Mouse (Mus musculus) neural tube, embryonic 15.5 days (tissue): ENCODE data around the gene Mc1r. TPM values are rescaled to one million over a fixed set of nuclear protein-coding genes. Genes with fewer than 3 reads are reported as not detected.
"Not testable (repeated sequence)": the region's sequence is repeated elsewhere in the genome, so short reads cannot be mapped to it uniquely, and the experiment has no call there.

Experiments
- ATAC-seq: fragments of 200-750 bp; cut with Nextera tagmentation; 2 replicates; pipeline ENCODE4 v1.8.0; 2017; ENCODE audit warnings: mild to moderate bottlenecking, moderate TSS enrichment, moderate library complexity; ENCODE audit not compliant: low FRiP score
- H3K27ac ChIP-seq: fragments of 300-500 bp; sonication (generic); replicated peaks from 2 replicates; pipeline ENCODE4 v1.5.1; 2015; ENCODE audit warnings: mild to moderate bottlenecking, inconsistent platforms
- H3K27me3 ChIP-seq: fragments of 300-500 bp; sonication (generic); replicated peaks from 2 replicates; pipeline ENCODE4 v1.6.1; 2015; ENCODE audit warnings: inconsistent platforms
- H3K36me3 ChIP-seq: fragments of 300-500 bp; sonication (generic); 2 replicates; pipeline ENCODE4 v1.6.1; 2015; ENCODE audit warnings: inconsistent platforms
- H3K4me1 ChIP-seq: fragments of 300-500 bp; sonication (generic); 2 replicates; pipeline ENCODE4 v1.6.1; 2015; ENCODE audit warnings: inconsistent platforms
- H3K4me2 ChIP-seq: fragments of 300-500 bp; sonication (generic); 2 replicates; pipeline ENCODE4 v1.6.1; 2015; ENCODE audit warnings: inconsistent platforms, mild to moderate bottlenecking, moderate library complexity
- H3K4me3 ChIP-seq: fragments of 300-500 bp; sonication (generic); replicated peaks from 2 replicates; pipeline ENCODE4 v1.5.1; 2015; ENCODE audit warnings: mild to moderate bottlenecking, inconsistent platforms
- H3K9ac ChIP-seq: fragments of 300-500 bp; sonication (generic); replicated peaks from 2 replicates; pipeline ENCODE4 v1.6.1; 2015; ENCODE audit warnings: mild to moderate bottlenecking, inconsistent platforms
- H3K9me3 ChIP-seq: fragments of 300-500 bp; sonication (generic); replicated peaks from 2 replicates; pipeline ENCODE4 v1.6.1; 2016; ENCODE audit warnings: inconsistent platforms
- WGBS: fragments of 180-500 bp; shearing (Covaris S2); methylation state at CpG from one replicate; pipeline ENCODE4 v1.1.7; 2015; ENCODE audit warnings: mixed read lengths; 5-methylcytosine and 5-hydroxymethylcytosine counted together
- polyA plus RNA-seq: library from polyadenylated mRNA; unstranded; fragments of >200 nt; fragmentation: Nextera tagmentation; extraction: Ambion mirVana; gene quantifications from 2 replicates; pipeline ENCODE4 v1.2.1, GENCODE M21; 2015

Mc1r gene
- polyA plus RNA-seq, 1 experiment from 2014 or later, result 0.20 TPM

- Histone ChIP-seq H3K4me1 (peaks cover 12% of the 10 kb centered on the region; the same call in 1 of the 2 replicates), H3K36me3 (peaks cover 41% of the 10 kb centered on the region), H3K9me3 (peaks cover 11% of the 10 kb centered on the region; the same call in 1 of the 2 replicates), H3K4me3 (no peak within 1 kb of the TSS; the same call in 1 of the 2 replicates), H3K4me2 (peak within 1 kb of the TSS; percentile 42), H3K27ac (no peak within 1 kb of the TSS; the same call in 1 of the 2 replicates), H3K27me3 (no peaks in the 10 kb centered on the region), H3K9ac (no peak within 1 kb of the TSS)
- WGBS, result 81% methylated on average over 7 of the region's 7 CpGs
- ATAC-seq, result no peak
Observed at GRCm38 (mm10) chr8:123423441-123423840, 16.5 kb downstream of the Mc1r start, which contains the start of gene Def8. Gene Def8 (plus strand): TSS chr8:123423527.

DNA sequence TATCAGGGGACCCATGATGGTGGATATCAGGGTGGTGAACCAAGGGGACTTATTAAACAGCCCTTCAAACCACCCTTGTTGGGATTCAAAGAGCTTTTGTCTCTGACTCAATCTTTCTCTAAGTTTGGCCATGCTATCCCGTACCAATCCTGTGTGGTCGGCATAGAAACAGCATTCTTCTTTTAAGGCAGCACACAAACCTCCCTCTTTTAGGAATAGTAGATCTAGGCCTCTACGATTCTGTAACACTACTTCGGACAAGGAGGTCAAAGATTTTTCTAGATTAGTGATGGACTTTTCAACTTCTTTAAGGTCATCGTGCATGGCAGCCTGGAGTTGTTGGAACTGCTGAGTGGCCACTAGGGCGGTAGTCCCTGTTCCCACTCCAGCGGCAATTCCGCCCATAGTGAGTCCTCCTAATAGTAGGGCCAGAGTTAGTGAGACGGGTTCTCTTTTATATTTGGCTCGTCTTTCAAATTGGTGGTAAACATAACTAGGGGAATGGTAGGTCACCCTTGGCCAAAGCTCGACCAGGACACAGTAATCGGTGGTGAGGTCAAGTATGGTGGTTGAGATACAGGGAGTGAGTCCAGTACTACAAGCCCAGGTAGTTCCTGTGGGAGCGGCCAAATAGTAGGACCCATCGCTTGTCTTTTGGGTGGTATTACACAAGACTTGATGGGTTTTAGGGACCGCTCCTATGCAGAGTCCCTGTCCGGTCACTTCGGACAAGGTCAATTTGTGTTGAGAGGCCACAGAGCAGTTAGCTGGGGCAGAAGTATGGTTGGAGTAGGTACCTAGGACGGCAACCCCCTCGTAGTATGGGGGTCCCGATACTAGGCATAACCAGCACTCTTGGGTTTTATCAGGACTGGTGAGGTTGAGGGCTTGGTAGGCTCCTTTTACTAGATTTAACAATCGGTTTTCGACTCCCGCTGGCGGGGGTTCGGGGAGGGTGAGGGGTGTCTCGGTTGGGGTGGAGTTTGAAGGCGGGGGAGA, 19.9 kb downstream of the Mc1r start:
- no peak overlapping the region for H3K4me3 ChIP-seq
- peaks cover 9% of the 10 kb centered on the region for H3K36me3 ChIP-seq
- H3K4me2 ChIP-seq, result no peak overlapping the region
- no peak overlapping the region for H3K27ac ChIP-seq
- no peaks in the 10 kb centered on the region for H3K27me3 ChIP-seq
- WGBS, result 97% methylated on average over 27 of the region's 27 CpGs
- H3K9ac ChIP-seq, result no peak overlapping the region
- peaks cover 22% of the 10 kb centered on the region for H3K9me3 ChIP-seq
- ATAC-seq, result no peak
- peaks cover 9% of the 10 kb centered on the region; the same call in 1 of the 2 replicates for H3K4me1 ChIP-seq

GRCm38 (mm10) chr8:123427639-123428275, 20.9 kb downstream of the Mc1r start:
- H3K27me3 ChIP-seq, result no peaks in the 10 kb centered on the region
- 95% methylated on average over 24 of the region's 24 CpGs for WGBS

GRCm38 (mm10) chr8:123428343-123428893, 21.5 kb downstream of the Mc1r start:
- H3K9ac ChIP-seq, result no peak overlapping the region
- WGBS, result 98% methylated on average over 29 of the region's 29 CpGs
- H3K9me3 ChIP-seq, result peaks cover 28% of the 10 kb centered on the region
- H3K27me3 ChIP-seq, result no peaks in the 10 kb centered on the region
- no peak overlapping the region for H3K27ac ChIP-seq
- H3K36me3 ChIP-seq, result 0 out of 2 replicates have a peak, but pooled peaks cover 2% of the 10 kb centered on the region
- H3K4me3 ChIP-seq, result no peak overlapping the region
- H3K4me1 ChIP-seq, result no peaks in the 10 kb centered on the region
- no peak for ATAC-seq
- no peak overlapping the region for H3K4me2 ChIP-seq

More at GRCm38 (mm10) chr8:123427639-123428275, 20.9 kb downstream of the Mc1r start:
- no peak for ATAC-seq
- Histone ChIP-seq H3K9me3 (peaks cover 28% of the 10 kb centered on the region), H3K9ac (no peak overlapping the region), H3K36me3 (peaks cover 7% of the 10 kb centered on the region; the same call in 1 of the 2 replicates), H3K4me3 (no peak overlapping the region), H3K4me1 (peaks cover under 1% of the 10 kb centered on the region; the same call in 1 of the 2 replicates), H3K27ac (no peak overlapping the region), H3K4me2 (no peak overlapping the region)

DNA sequence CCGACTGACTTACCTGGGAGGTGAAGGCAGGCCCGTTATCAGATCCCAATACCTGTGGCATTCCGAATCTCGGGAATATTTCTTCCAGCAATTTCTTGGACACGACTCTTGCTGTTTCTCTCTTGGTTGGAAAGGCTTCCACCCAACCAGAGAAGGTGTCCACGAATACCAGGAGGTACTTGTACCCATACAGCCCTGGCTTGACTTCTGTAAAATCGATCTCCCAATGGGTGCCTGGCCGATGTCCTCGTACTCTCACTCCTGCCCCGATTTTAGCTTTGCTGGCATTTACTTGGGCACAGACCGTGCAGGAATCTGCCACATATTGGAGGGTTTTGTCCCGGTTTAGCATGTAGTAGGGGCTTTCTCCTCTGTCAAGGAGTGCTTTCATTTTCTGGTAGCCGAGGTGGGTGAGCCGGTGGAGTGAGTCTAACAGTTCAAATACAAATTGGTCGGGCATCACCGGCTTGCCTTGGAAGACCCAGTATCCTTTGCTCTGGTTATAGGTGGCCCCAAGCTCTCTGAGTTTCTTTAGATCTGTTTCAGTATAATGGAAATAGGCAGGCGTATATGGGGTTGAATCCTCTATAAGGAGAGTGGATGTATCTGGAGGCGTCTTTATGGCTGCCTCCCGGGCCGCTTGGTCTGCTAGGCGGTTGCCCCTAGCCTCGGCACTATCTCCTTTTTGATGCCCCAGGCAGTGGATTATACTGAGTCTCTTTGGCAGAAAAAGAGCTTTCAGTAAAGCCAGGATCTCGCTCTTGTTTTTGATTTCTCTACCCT, 22.2 kb downstream of the Mc1r start:
- no peak overlapping the region for H3K27ac ChIP-seq
- H3K27me3 ChIP-seq, result no peaks in the 10 kb centered on the region
- H3K4me2 ChIP-seq, result no peak overlapping the region
- 96% methylated on average over 23 of the region's 23 CpGs for WGBS
- ATAC-seq, result no peak
- no peak overlapping the region for H3K9ac ChIP-seq
- H3K9me3 ChIP-seq, result peaks cover 28% of the 10 kb centered on the region
- no peak overlapping the region for H3K4me3 ChIP-seq
- no peaks in the 10 kb centered on the region for H3K4me1 ChIP-seq
- no peaks in the 10 kb centered on the region for H3K36me3 ChIP-seq

DNA sequence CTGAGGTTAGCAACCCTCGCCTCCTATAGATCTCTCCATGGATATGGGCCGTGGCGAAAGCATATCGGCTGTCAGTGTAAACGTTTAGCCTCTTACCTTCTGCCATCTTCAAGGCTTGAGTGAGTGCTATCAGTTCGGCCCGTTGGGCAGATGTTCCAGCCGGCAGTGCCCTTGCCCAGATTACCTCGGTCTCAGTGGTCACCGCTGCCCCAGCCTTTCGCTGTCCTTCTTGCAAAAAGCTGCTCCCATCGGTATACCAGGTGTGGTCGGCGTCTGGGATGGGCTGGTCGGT, 22.8 kb downstream of the Mc1r start:
- not testable (repeated sequence) for ATAC-seq, H3K9ac ChIP-seq, H3K4me1 ChIP-seq, H3K27ac ChIP-seq, H3K4me2 ChIP-seq, H3K27me3 ChIP-seq, H3K36me3 ChIP-seq, H3K4me3 ChIP-seq
- WGBS, result 97% methylated on average over 15 of the region's 15 CpGs
- peaks cover 28% of the 10 kb centered on the region for H3K9me3 ChIP-seq

- WGBS, result 94% methylated on average over 8 of the region's 8 CpGs
- H3K4me1 ChIP-seq, H3K4me3 ChIP-seq, H3K27ac ChIP-seq, H3K27me3 ChIP-seq, H3K9ac ChIP-seq, ATAC-seq, H3K36me3 ChIP-seq, H3K4me2 ChIP-seq: not testable (repeated sequence)
- H3K9me3 ChIP-seq, result peaks cover 28% of the 10 kb centered on the region
Observed at GRCm38 (mm10) chr8:123430936-123431335, 24.0 kb downstream of the Mc1r start.

GRCm38 (mm10) chr8:123431616-123432365, 24.9 kb downstream of the Mc1r start:
- Histone ChIP-seq H3K27ac (no peak overlapping the region), H3K4me3 (no peak overlapping the region), H3K4me2 (no peak overlapping the region), H3K27me3 (no peaks in the 10 kb centered on the region), H3K36me3 (no peaks in the 10 kb centered on the region), H3K9ac (no peak overlapping the region), H3K4me1 (no peaks in the 10 kb centered on the region), H3K9me3 (peaks cover 28% of the 10 kb centered on the region)
- no peak for ATAC-seq
- 97% methylated on average over 25 of the region's 25 CpGs for WGBS

DNA sequence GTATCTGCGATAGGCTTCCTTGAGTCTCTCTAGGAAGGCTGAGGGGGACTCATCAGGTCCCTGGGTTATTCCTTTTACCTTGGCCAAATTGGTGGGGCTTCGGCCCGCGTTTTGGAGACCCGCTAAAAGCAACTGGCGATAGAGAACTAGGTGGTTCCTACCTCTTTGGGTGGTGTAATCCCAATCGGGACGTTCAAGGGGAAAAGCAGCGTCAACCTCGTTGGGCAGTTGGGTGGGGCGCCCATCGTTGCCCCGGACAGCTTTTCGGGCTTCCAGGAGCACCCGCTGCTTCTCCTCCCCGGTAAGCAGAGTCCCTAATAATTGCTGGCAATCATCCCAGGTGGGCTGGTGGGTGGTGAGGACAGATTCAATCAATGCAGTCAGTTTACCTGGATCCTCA, 25.5 kb downstream of the Mc1r start:
- Histone ChIP-seq H3K4me1 (no peaks in the 10 kb centered on the region), H3K4me2 (no peak overlapping the region), H3K9ac (no peak overlapping the region), H3K9me3 (peaks cover 28% of the 10 kb centered on the region), H3K27ac (no peak overlapping the region), H3K36me3 (no peaks in the 10 kb centered on the region), H3K4me3 (no peak overlapping the region), H3K27me3 (no peaks in the 10 kb centered on the region)
- WGBS, result 97% methylated on average over 16 of the region's 16 CpGs
- no peak for ATAC-seq

DNA sequence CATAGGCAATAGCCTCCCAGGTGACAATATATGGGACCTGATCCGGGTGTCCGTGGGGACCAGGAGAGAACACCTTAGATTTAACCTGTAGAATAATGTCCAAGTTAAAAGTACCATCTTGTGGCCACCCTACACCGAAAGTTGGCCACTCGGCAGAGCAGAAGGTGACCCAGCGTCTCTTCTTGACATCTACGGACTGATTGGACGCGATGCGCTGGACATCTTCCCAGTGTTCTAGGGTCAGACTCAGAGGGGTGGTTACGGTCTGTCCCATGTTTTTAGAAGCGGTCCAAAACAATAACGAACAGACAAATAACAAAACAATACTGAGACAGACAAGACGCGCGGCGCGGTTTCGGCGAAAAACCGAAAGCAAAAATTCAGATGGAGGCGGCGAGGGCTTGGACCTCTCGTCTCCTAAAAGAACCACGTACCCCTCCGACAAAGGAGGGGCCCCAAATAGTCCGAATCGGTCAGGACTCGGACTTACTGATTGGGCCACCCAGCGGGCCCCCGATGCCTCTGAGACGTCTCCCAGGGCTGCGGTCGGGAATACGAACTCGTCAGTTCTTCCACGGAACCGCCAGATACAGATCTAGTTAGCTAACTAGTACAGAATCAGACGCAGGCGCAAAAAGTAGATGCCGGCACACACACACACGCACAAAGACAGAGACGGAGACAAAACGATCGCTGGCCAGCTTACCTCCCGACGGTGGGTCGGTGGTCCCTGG, 26.5 kb downstream of the Mc1r start:
- H3K9me3 ChIP-seq, result peaks cover 18% of the 10 kb centered on the region
- 97% methylated on average over 43 of the region's 47 CpGs for WGBS
- H3K4me3 ChIP-seq, H3K4me2 ChIP-seq, H3K4me1 ChIP-seq, H3K27ac ChIP-seq, H3K36me3 ChIP-seq, H3K9ac ChIP-seq, H3K27me3 ChIP-seq, ATAC-seq: not testable (repeated sequence)
